Mouse (Mus musculus) heart, postnatal 0 days (tissue): ENCODE measurements around the gene Ms4a4b. TPM values are rescaled to one million over a fixed set of nuclear protein-coding genes. Genes with fewer than 3 reads are reported as not detected.
"Not testable (repeated sequence)": the region's sequence is repeated elsewhere in the genome, so short reads cannot be mapped to it uniquely, and the experiment has no call there.

ENCODE experiments used
- ATAC-seq: fragments of 200-750 bp; cut with Nextera tagmentation; 2 replicates; pipeline ENCODE4 v1.8.0; 2017; ENCODE audit warnings: low read depth, moderate number of reproducible peaks, moderate library complexity; ENCODE audit not compliant: insufficient read depth
- DNase-seq: peaks from one replicate; pipeline ENCODE4 v3.0.0-alpha.2; 2016; ENCODE audit warnings: low spot score
- H3K27ac ChIP-seq: fragments of 300-500 bp; sonication (generic); 2 replicates; pipeline ENCODE4 v1.5.1; 2014; ENCODE audit warnings: low read depth, mild to moderate bottlenecking
- H3K27me3 ChIP-seq: fragments of 300-500 bp; sonication (generic); 2 replicates; pipeline ENCODE4 v1.6.1; 2014; ENCODE audit warnings: low read length, mixed read lengths; ENCODE audit not compliant: control insufficient read depth, insufficient read depth
- H3K36me3 ChIP-seq: fragments of 300-500 bp; sonication (generic); replicated peaks from 2 replicates; pipeline ENCODE4 v1.6.1; 2014; ENCODE audit warnings: low read length, mixed read lengths; ENCODE audit not compliant: control insufficient read depth, insufficient read depth
- H3K4me1 ChIP-seq: fragments of 300-500 bp; sonication (generic); 2 replicates; pipeline ENCODE4 v1.6.1; 2014; ENCODE audit warnings: antibody characterized with exemption; ENCODE audit not compliant: control insufficient read depth, insufficient read depth
- H3K4me2 ChIP-seq: fragments of 300-500 bp; sonication (generic); 2 replicates; pipeline ENCODE4 v1.6.1; 2014; ENCODE audit warnings: low read depth, mild to moderate bottlenecking, low read length, moderate library complexity
- H3K4me3 ChIP-seq: fragments of 300-500 bp; sonication (generic); 2 replicates; pipeline ENCODE4 v1.5.1; 2014; ENCODE audit warnings: low read depth, low read length
- H3K9ac ChIP-seq: fragments of 300-500 bp; sonication (generic); replicated peaks from 2 replicates; pipeline ENCODE4 v1.6.1; 2014; ENCODE audit warnings: low read depth, low read length, mixed read lengths
- H3K9me3 ChIP-seq: fragments of 300-500 bp; sonication (generic); replicated peaks from 2 replicates; pipeline ENCODE4 v1.6.1; 2016; ENCODE audit warnings: low read length; ENCODE audit not compliant: control insufficient read depth
- CTCF ChIP-seq: IDR thresholded peaks from 2 replicates; pipeline ENCODE4 v1.5.1; 2016; ENCODE audit warnings: antibody characterized with exemption, control low read depth, low read depth
- EP300 ChIP-seq: IDR thresholded peaks from 2 replicates; pipeline ENCODE4 v1.6.1; 2016; ENCODE audit warnings: antibody characterized with exemption, low read depth
- WGBS: fragments of 180-500 bp; shearing (Covaris S2); extraction: QIAGEN DNeasy Blood & Tissue Kit; methylation state at CpG from one replicate; pipeline ENCODE4 v1.1.7; 2014; 5-methylcytosine and 5-hydroxymethylcytosine counted together
- polyA plus RNA-seq: library from polyadenylated mRNA; unstranded; fragments of >200 nt; fragmentation: Nextera tagmentation; extraction: Ambion mirVana; gene quantifications from 2 replicates; pipeline ENCODE4 v1.2.1, GENCODE M21; 2015
- total RNA-seq: library from RNA; depleted of rRNA; stranded (reverse); fragments of >200 nt; gene quantifications from 2 replicates; pipeline ENCODE4 v1.2.3, GENCODE M21; 2014; ENCODE audit warnings: low replicate concordance

Ms4a4b gene
- total and polyA plus RNA-seq, 2 experiments from 2014 or later, result 0.30 TPM; not detected in 1

- no peak overlapping the region for H3K4me3 ChIP-seq
- no peak overlapping the region for H3K4me2 ChIP-seq
- H3K4me1 ChIP-seq, result no peaks in the 10 kb centered on the region
- no peak for DNase-seq
- no peaks in the 10 kb centered on the region for H3K9me3 ChIP-seq
- H3K27ac ChIP-seq, result no peak overlapping the region
- TF ChIP-seq EP300 (no peak), CTCF (no peak)
- H3K9ac ChIP-seq, result no peak overlapping the region
- H3K36me3 ChIP-seq, result no peaks in the 10 kb centered on the region
- no peak for ATAC-seq
- WGBS, result 86% methylated on average over 1 of the region's 1 CpGs
- no peaks in the 10 kb centered on the region for H3K27me3 ChIP-seq
These were observed 43.2 kb downstream of the Ms4a4b start for GRCm38 (mm10) chr19:11486599-11486998.

- 51% methylated on average over 4 of the region's 4 CpGs for WGBS
- no peaks in the 10 kb centered on the region for H3K36me3 ChIP-seq
- no peak for TF ChIP-seq EP300
- no peak for TF ChIP-seq CTCF
These were observed 48.2 kb downstream of the Ms4a4b start for GRCm38 (mm10) chr19:11491406-11492189.

GRCm38 (mm10) chr19:11492671-11493070 lies 49.3 kb downstream of the Ms4a4b start:
- Histone ChIP-seq H3K9me3 (no peaks in the 10 kb centered on the region), H3K27ac (no peak overlapping the region), H3K27me3 (no peaks in the 10 kb centered on the region), H3K4me1 (no peaks in the 10 kb centered on the region), H3K4me3 (no peak overlapping the region), H3K36me3 (no peaks in the 10 kb centered on the region), H3K9ac (no peak overlapping the region), H3K4me2 (no peak overlapping the region)
- 71% methylated on average over 1 of the region's 1 CpGs for WGBS
- DNase-seq (no peak), ATAC-seq (no peak)
- TF ChIP-seq EP300 (no peak), CTCF (no peak)

More at GRCm38 (mm10) chr19:11491406-11492189, 48.2 kb downstream of the Ms4a4b start:
- Histone ChIP-seq H3K27ac (no peak overlapping the region), H3K4me2 (no peak overlapping the region), H3K27me3 (no peaks in the 10 kb centered on the region), H3K4me3 (no peak overlapping the region), H3K9me3 (no peaks in the 10 kb centered on the region), H3K9ac (no peak overlapping the region), H3K4me1 (no peaks in the 10 kb centered on the region)
- DNase-seq, result no peak
- no peak for ATAC-seq

- H3K4me1 ChIP-seq, result no peaks in the 10 kb centered on the region
- 70% methylated on average over 3 of the region's 3 CpGs for WGBS
- H3K4me3 ChIP-seq, result no peak overlapping the region
- H3K4me2 ChIP-seq, result no peak overlapping the region
- H3K9ac ChIP-seq, result no peak overlapping the region
- no peak for ATAC-seq
- no peaks in the 10 kb centered on the region for H3K36me3 ChIP-seq
- H3K9me3 ChIP-seq, result no peaks in the 10 kb centered on the region
- DNase-seq, result no peak
- no peak for TF ChIP-seq CTCF
- TF ChIP-seq EP300, result no peak
- no peaks in the 10 kb centered on the region for H3K27me3 ChIP-seq
- H3K27ac ChIP-seq, result no peak overlapping the region
These were observed 51.2 kb downstream of the Ms4a4b start for GRCm38 (mm10) chr19:11494519-11494918.

- 61% methylated on average over 6 of the region's 6 CpGs for WGBS
- Histone ChIP-seq H3K27me3 (no peaks in the 10 kb centered on the region), H3K9ac (no peak overlapping the region), H3K9me3 (no peaks in the 10 kb centered on the region), H3K4me2 (no peak overlapping the region), H3K4me3 (no peak overlapping the region), H3K36me3 (no peaks in the 10 kb centered on the region), H3K4me1 (no peaks in the 10 kb centered on the region), H3K27ac (no peak overlapping the region)
- no peak for DNase-seq
- ATAC-seq, result no peak
- TF ChIP-seq CTCF, result no peak
- no peak for TF ChIP-seq EP300
These were observed 53.0 kb downstream of the Ms4a4b start for GRCm38 (mm10) chr19:11496361-11496760.

GRCm38 (mm10) chr19:11497300-11497699 lies 53.9 kb downstream of the Ms4a4b start:
- H3K4me3 ChIP-seq, ATAC-seq: not testable (repeated sequence)

More at GRCm38 (mm10) chr19:11497300-11497699, 53.9 kb downstream of the Ms4a4b start:
- not testable (repeated sequence) for H3K9ac ChIP-seq, H3K36me3 ChIP-seq, H3K9me3 ChIP-seq, H3K27ac ChIP-seq, H3K27me3 ChIP-seq, H3K4me2 ChIP-seq, DNase-seq, H3K4me1 ChIP-seq
- WGBS, result 59% methylated on average over 1 of the region's 1 CpGs
